Mouse (Mus musculus) hindbrain, embryonic 15.5 days (tissue): ENCODE results near the gene Aff3. TPM values are rescaled to one million over a fixed set of nuclear protein-coding genes. Genes with fewer than 3 reads are reported as not detected.
"Not testable (repeated sequence)": the region's sequence is repeated elsewhere in the genome, so short reads cannot be mapped to it uniquely, and the experiment has no call there.

ENCODE experiments used
- ATAC-seq: fragments of 200-750 bp; cut with Nextera tagmentation; 2 replicates; pipeline ENCODE4 v1.8.0; 2017; ENCODE audit warnings: low read depth, moderate number of reproducible peaks, moderate TSS enrichment; ENCODE audit not compliant: low FRiP score
- H3K27ac ChIP-seq: fragments of 300-500 bp; sonication (generic); replicated peaks from 2 replicates; pipeline ENCODE4 v1.5.1; 2015; ENCODE audit warnings: mild to moderate bottlenecking, inconsistent platforms
- H3K27me3 ChIP-seq: fragments of 300-500 bp; sonication (generic); 2 replicates; pipeline ENCODE4 v1.6.1; 2015; ENCODE audit warnings: control low read depth, inconsistent platforms
- H3K36me3 ChIP-seq: fragments of 300-500 bp; sonication (generic); 2 replicates; pipeline ENCODE4 v1.6.1; 2015; ENCODE audit warnings: control low read depth, inconsistent platforms
- H3K4me1 ChIP-seq: fragments of 300-500 bp; sonication (generic); replicated peaks from 2 replicates; pipeline ENCODE4 v1.6.1; 2015; ENCODE audit warnings: control low read depth, inconsistent platforms
- H3K4me2 ChIP-seq: fragments of 300-500 bp; sonication (generic); 2 replicates; pipeline ENCODE4 v1.6.1; 2015; ENCODE audit warnings: moderate library complexity, mild to moderate bottlenecking, inconsistent platforms
- H3K4me3 ChIP-seq: fragments of 300-500 bp; sonication (generic); 2 replicates; pipeline ENCODE4 v1.5.1; 2015; ENCODE audit warnings: mild to moderate bottlenecking, inconsistent platforms
- H3K9ac ChIP-seq: fragments of 300-500 bp; sonication (generic); 2 replicates; pipeline ENCODE4 v1.6.1; 2015; ENCODE audit warnings: inconsistent platforms
- H3K9me3 ChIP-seq: fragments of 300-500 bp; sonication (generic); 2 replicates; pipeline ENCODE4 v1.6.1; 2016; ENCODE audit warnings: control low read depth, inconsistent platforms
- WGBS: fragments of 180-500 bp; shearing (Covaris S2); methylation state at CpG from one replicate; pipeline ENCODE4 v1.1.7; 2015; 5-methylcytosine and 5-hydroxymethylcytosine counted together
- polyA plus RNA-seq: library from polyadenylated mRNA; unstranded; fragments of >200 nt; fragmentation: Nextera tagmentation; extraction: Ambion mirVana; gene quantifications from 2 replicates; pipeline ENCODE4 v1.2.1, GENCODE M21; 2015

Aff3 gene
- polyA plus RNA-seq, 1 experiment from 2014 or later = 33.4 TPM

DNA sequence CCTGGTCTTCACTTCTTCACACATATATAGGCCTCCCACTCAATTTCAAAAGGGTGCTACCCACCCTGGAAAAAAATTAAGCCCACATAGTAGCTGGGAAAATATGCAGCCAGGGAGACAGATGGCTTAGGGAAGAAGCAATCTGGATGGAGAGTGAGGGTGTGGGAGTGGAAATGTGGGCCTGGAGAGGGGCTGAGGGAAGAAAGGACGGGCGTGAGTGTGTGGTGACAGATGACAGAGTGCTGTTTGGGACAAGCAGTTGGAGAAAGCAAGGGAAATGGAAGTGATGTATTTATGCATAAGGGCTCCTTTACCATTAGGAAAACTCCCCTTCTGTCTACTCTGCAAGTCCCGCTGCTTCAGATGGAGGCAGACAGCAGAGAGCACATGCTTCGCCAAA is 226.3 kb downstream of the Aff3 start:
- Histone ChIP-seq H3K27ac (peak overlapping the region; percentile 76), H3K4me3 (no peak overlapping the region), H3K4me1 (peaks cover 71% of the 10 kb centered on the region), H3K4me2 (no peak overlapping the region), H3K27me3 (no peaks in the 10 kb centered on the region), H3K36me3 (no peaks in the 10 kb centered on the region), H3K9me3 (no peaks in the 10 kb centered on the region), H3K9ac (no peak overlapping the region)
- WGBS = 19% methylated on average over 4 of the region's 4 CpGs
- peak; percentile 55 for ATAC-seq

DNA sequence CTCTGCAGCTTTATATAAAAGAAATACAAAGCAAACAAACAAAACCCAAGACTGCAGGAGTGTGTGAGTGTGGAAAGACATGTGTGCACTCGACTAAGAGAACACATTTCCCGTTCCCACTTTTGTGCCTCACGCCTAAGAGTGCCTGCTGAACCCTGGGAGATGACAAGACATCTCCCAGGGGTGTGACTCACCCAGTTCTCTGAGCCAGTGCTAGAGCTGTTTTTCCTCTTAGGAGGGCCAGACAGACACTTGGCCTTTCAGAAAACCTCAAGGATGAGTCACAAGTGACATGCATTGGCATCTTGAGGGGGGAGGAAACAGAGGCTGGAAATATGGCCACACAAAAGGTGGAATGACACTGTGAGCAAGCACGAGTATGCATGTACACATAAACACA is 227.1 kb downstream of the Aff3 start:
- no peaks in the 10 kb centered on the region for H3K9me3 ChIP-seq
- ATAC-seq = no peak
- WGBS = 56% methylated on average over 4 of the region's 4 CpGs
- H3K9ac ChIP-seq = no peak overlapping the region
- no peak overlapping the region for H3K4me2 ChIP-seq
- H3K27me3 ChIP-seq = no peaks in the 10 kb centered on the region
- peaks cover 67% of the 10 kb centered on the region for H3K4me1 ChIP-seq
- H3K27ac ChIP-seq = peak overlapping the region; percentile 76
- no peaks in the 10 kb centered on the region for H3K36me3 ChIP-seq
- no peak overlapping the region for H3K4me3 ChIP-seq

GRCm38 (mm10) chr1:38436471-38437340 is 228.0 kb downstream of the Aff3 start:
- Histone ChIP-seq H3K4me1 (peaks cover 58% of the 10 kb centered on the region), H3K27ac (peak overlapping the region; percentile 76; the same call in 1 of the 2 replicates), H3K9me3 (no peaks in the 10 kb centered on the region), H3K4me2 (no peak overlapping the region), H3K36me3 (no peaks in the 10 kb centered on the region), H3K27me3 (no peaks in the 10 kb centered on the region), H3K9ac (no peak overlapping the region), H3K4me3 (no peak overlapping the region)
- no peak for ATAC-seq
- WGBS = 28% methylated on average over 12 of the region's 12 CpGs

- ATAC-seq = not testable (repeated sequence)
Measured at GRCm38 (mm10) chr1:38430311-38430710, 234.4 kb downstream of the Aff3 start.

GRCm38 (mm10) chr1:38428708-38429683 is 235.8 kb downstream of the Aff3 start:
- WGBS = 50% methylated on average over 13 of the region's 13 CpGs
- Histone ChIP-seq H3K9me3 (no peaks in the 10 kb centered on the region), H3K27me3 (no peaks in the 10 kb centered on the region), H3K4me2 (no peak overlapping the region), H3K36me3 (no peaks in the 10 kb centered on the region), H3K27ac (no peak overlapping the region), H3K4me3 (no peak overlapping the region), H3K4me1 (peaks cover 11% of the 10 kb centered on the region), H3K9ac (no peak overlapping the region)
- ATAC-seq = peak; percentile 49; the same call in 1 of the 2 replicates

More at GRCm38 (mm10) chr1:38430311-38430710, 234.4 kb downstream of the Aff3 start:
- not testable (repeated sequence) for H3K27me3 ChIP-seq, H3K27ac ChIP-seq, H3K36me3 ChIP-seq, H3K4me2 ChIP-seq, H3K9me3 ChIP-seq, H3K9ac ChIP-seq, H3K4me3 ChIP-seq
- peaks cover 11% of the 10 kb centered on the region for H3K4me1 ChIP-seq
- WGBS = 96% methylated on average over 12 of the region's 12 CpGs

DNA sequence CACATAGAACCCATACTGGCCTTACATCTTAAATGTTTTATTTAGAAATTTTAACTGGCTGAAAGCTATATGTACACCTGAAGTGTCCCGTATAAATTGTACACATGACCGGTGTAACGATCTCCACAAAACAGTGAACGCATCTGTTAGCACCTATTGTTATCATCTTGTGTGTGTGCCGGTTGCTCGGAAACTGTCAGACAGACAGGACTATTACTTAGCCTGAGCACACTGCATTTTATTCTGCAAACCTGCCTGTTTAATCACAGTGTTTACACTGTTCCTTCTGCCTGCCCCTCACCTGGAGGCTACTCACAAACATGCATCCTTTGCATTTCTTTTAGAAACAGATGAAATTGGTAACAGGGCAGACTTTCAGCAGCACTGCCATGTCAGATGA is 241.8 kb downstream of the Aff3 start:
- Histone ChIP-seq H3K27me3 (no peaks in the 10 kb centered on the region), H3K27ac (no peak overlapping the region), H3K9me3 (no peaks in the 10 kb centered on the region), H3K4me1 (peaks cover 10% of the 10 kb centered on the region), H3K36me3 (no peaks in the 10 kb centered on the region), H3K4me2 (no peak overlapping the region), H3K9ac (no peak overlapping the region), H3K4me3 (no peak overlapping the region)
- no peak for ATAC-seq
- WGBS = 89% methylated on average over 6 of the region's 6 CpGs

GRCm38 (mm10) chr1:38419331-38419730 is 245.4 kb downstream of the Aff3 start:
- Histone ChIP-seq H3K36me3 (no peaks in the 10 kb centered on the region), H3K9ac (no peak overlapping the region), H3K9me3 (no peaks in the 10 kb centered on the region), H3K4me1 (peaks cover 22% of the 10 kb centered on the region), H3K4me2 (no peak overlapping the region), H3K27me3 (no peaks in the 10 kb centered on the region), H3K4me3 (no peak overlapping the region), H3K27ac (no peak overlapping the region)
- no peak for ATAC-seq
- WGBS = 91% methylated on average over 4 of the region's 4 CpGs

- H3K4me3 ChIP-seq = no peak overlapping the region
- H3K4me1 ChIP-seq = peaks cover 22% of the 10 kb centered on the region
- H3K36me3 ChIP-seq = no peaks in the 10 kb centered on the region
- no peaks in the 10 kb centered on the region for H3K9me3 ChIP-seq
- ATAC-seq = no peak
- H3K9ac ChIP-seq = no peak overlapping the region
- 48% methylated on average over 12 of the region's 12 CpGs for WGBS
- H3K27ac ChIP-seq = peak overlapping the region; percentile 42
- no peak overlapping the region for H3K4me2 ChIP-seq
- no peaks in the 10 kb centered on the region for H3K27me3 ChIP-seq
Measured at GRCm38 (mm10) chr1:38418181-38419032, 246.3 kb downstream of the Aff3 start.

GRCm38 (mm10) chr1:38417196-38417595 is 247.6 kb downstream of the Aff3 start:
- H3K9ac ChIP-seq = no peak overlapping the region
- no peaks in the 10 kb centered on the region for H3K9me3 ChIP-seq
- H3K36me3 ChIP-seq = no peaks in the 10 kb centered on the region
- WGBS = 38% methylated on average over 12 of the region's 12 CpGs
- no peak; the same call in 1 of the 2 replicates for ATAC-seq
- peaks cover 22% of the 10 kb centered on the region for H3K4me1 ChIP-seq
- H3K4me2 ChIP-seq = peak overlapping the region; percentile 2; the same call in 1 of the 2 replicates
- H3K27me3 ChIP-seq = no peaks in the 10 kb centered on the region
- H3K27ac ChIP-seq = peak overlapping the region; percentile 42
- no peak overlapping the region for H3K4me3 ChIP-seq

GRCm38 (mm10) chr1:38415511-38415910 is 249.2 kb downstream of the Aff3 start:
- H3K9ac ChIP-seq = no peak overlapping the region
- H3K4me2 ChIP-seq = no peak overlapping the region
- ATAC-seq = no peak
- peaks cover 33% of the 10 kb centered on the region for H3K4me1 ChIP-seq
- H3K27me3 ChIP-seq = no peaks in the 10 kb centered on the region
- H3K27ac ChIP-seq = no peak overlapping the region
- no peak overlapping the region for H3K4me3 ChIP-seq
- H3K9me3 ChIP-seq = no peaks in the 10 kb centered on the region
- 92% methylated on average over 6 of the region's 6 CpGs for WGBS
- no peaks in the 10 kb centered on the region for H3K36me3 ChIP-seq

DNA sequence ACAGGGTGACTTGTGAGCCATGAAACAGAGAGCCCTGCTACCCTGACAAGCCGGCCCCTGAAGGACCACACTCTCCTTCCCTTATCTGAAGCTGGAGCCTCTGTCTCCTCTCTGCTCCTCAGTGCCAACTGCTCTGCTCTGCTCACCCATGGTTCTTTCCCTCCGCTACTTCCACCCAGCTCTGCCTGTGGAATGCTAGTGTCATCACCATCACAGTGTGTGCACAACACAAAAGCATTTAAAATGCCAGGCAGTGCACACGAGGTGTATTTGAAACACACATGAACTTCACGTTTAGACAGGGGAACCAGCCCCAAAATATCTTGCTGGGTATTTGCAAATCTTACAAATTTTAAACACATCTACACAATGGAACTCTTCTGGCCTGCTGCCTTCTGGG is 253.6 kb downstream of the Aff3 start:
- H3K9ac ChIP-seq = no peak overlapping the region
- ATAC-seq = 0 out of 2 replicates have a peak, but pooled peaks have one; percentile 25
- 42% methylated on average over 4 of the region's 4 CpGs for WGBS

More for the DNA sequence above, 253.6 kb downstream of the Aff3 start:
- Histone ChIP-seq H3K4me1 (peaks cover 29% of the 10 kb centered on the region), H3K4me2 (no peak overlapping the region), H3K4me3 (no peak overlapping the region), H3K9me3 (no peaks in the 10 kb centered on the region), H3K27ac (peak overlapping the region; percentile 27), H3K36me3 (no peaks in the 10 kb centered on the region), H3K27me3 (no peaks in the 10 kb centered on the region)
